Mouse (Mus musculus) CH12.LX (cell line): ENCODE measurements around the gene Stxbp2. TPM values are rescaled to one million over a fixed set of nuclear protein-coding genes. Genes with fewer than 3 reads are reported as not detected.

ENCODE experiments used
- DNase-seq: peaks from one replicate; pipeline ENCODE4 v3.0.0-alpha.2; 2013; ENCODE audit errors: extremely low read depth
- H3K27ac ChIP-seq: 2 replicates; pipeline ENCODE4 v1.5.1; 2012; ENCODE audit warnings: low read depth, mild to moderate bottlenecking, control low read depth, moderate library complexity; ENCODE audit not compliant: insufficient read depth
- H3K27me3 ChIP-seq: replicated peaks from 2 replicates; pipeline ENCODE3; 2012; ENCODE audit warnings: inconsistent platforms
- H3K36me3 ChIP-seq, 2 experiments: replicated peaks in 1 of 2; 2 replicates each; pipeline versions ENCODE3 to v1.6.1; 2012; ENCODE audit warnings: inconsistent platforms in 1 of 2, low read length in 1 of 2, mild to moderate bottlenecking in 1 of 2, mixed read lengths in 1 of 2, moderate library complexity in 1 of 2; ENCODE audit not compliant: control insufficient read depth in 1 of 2, insufficient read depth in 1 of 2
- H3K4me1 ChIP-seq, 2 experiments: 2 replicates each; pipeline ENCODE4 v1.6.1; 2012; ENCODE audit warnings: inconsistent platforms in 1 of 2, moderate library complexity in 1 of 2; ENCODE audit not compliant: insufficient read depth in 2 of 2, control insufficient read depth in 1 of 2
- H3K4me2 ChIP-seq: 2 replicates; pipeline ENCODE4 v1.6.1; 2012; ENCODE audit warnings: low read depth, mild to moderate bottlenecking, control low read depth; ENCODE audit not compliant: poor library complexity, insufficient read depth, severe bottlenecking
- H3K4me3 ChIP-seq, 3 experiments: fragments of 150-350 bp in 1 of 3; sonication (generic) in 1 of 3; replicated peaks in 1 of 3; 2 replicates each; pipeline versions ENCODE3 to v1.5.1; 2011 to 2012; ENCODE audit warnings: low read depth in 2 of 3, low read length in 2 of 3, mild to moderate bottlenecking in 2 of 3, moderate library complexity in 2 of 3, control low read depth in 1 of 3, improper control_type of control experiment in 1 of 3, inconsistent platforms in 1 of 3, mixed read lengths in 1 of 3; ENCODE audit not compliant: poor library complexity in 1 of 3
- H3K79me2 ChIP-seq: replicated peaks from 2 replicates; pipeline ENCODE4 v1.6.1; 2012; ENCODE audit warnings: mild to moderate bottlenecking, moderate library complexity; ENCODE audit not compliant: control insufficient read depth, poor library complexity, insufficient read depth, severe bottlenecking; ENCODE audit errors: extremely low read depth
- H3K9ac ChIP-seq: 2 replicates; pipeline ENCODE4 v1.6.1; 2012; ENCODE audit warnings: low read depth, mild to moderate bottlenecking, control low read depth, moderate library complexity; ENCODE audit not compliant: insufficient read depth
- H3K9me3 ChIP-seq: replicated peaks from 2 replicates; pipeline ENCODE3; 2012; ENCODE audit warnings: low read length, inconsistent platforms, mixed read lengths
- CHD2 ChIP-seq: IDR thresholded peaks from 2 replicates; pipeline ENCODE4 v1.6.1; 2011; ENCODE audit warnings: low read length, improper control_type of control experiment
- ETS1 ChIP-seq: conservative IDR thresholded peaks from 2 replicates; pipeline ENCODE4 v1.6.1; 2012; ENCODE audit warnings: low read depth, mild to moderate bottlenecking, inconsistent platforms, low read length, improper control_type of control experiment, moderate library complexity
- JUN ChIP-seq: IDR thresholded peaks from 2 replicates; pipeline ENCODE4 v1.6.1; 2011; ENCODE audit warnings: low read depth, mild to moderate bottlenecking, low read length, improper control_type of control experiment, moderate library complexity; ENCODE audit not compliant: insufficient read depth
- JUND ChIP-seq: conservative IDR thresholded peaks from 2 replicates; pipeline ENCODE4 v1.6.1; 2011; ENCODE audit warnings: low read depth, low read length, improper control_type of control experiment
- KAT2A ChIP-seq: IDR thresholded peaks from 2 replicates; pipeline ENCODE4 v1.6.1; 2012; ENCODE audit warnings: low read length, improper control_type of control experiment, inconsistent platforms; ENCODE audit not compliant: insufficient replicate concordance
- MAFK ChIP-seq: IDR thresholded peaks from 2 replicates; pipeline ENCODE4 v1.6.1; 2011; ENCODE audit warnings: low read length, improper control_type of control experiment; ENCODE audit not compliant: insufficient replicate concordance
- MAZ ChIP-seq: IDR thresholded peaks from 2 replicates; pipeline ENCODE4 v1.6.1; 2012; ENCODE audit warnings: low read depth, mild to moderate bottlenecking, inconsistent platforms, low read length, improper control_type of control experiment, moderate library complexity
- MXI1 ChIP-seq: IDR thresholded peaks from 2 replicates; pipeline ENCODE4 v1.6.1; 2011; ENCODE audit warnings: mild to moderate bottlenecking, low read depth, low read length, improper control_type of control experiment
- MYC ChIP-seq: IDR thresholded peaks from 2 replicates; pipeline ENCODE4 v1.6.1; 2011; ENCODE audit warnings: low read depth, mild to moderate bottlenecking, improper control_type of control experiment, low read length
- NELFE ChIP-seq: IDR thresholded peaks from 2 replicates; pipeline ENCODE4 v1.6.1; 2011; ENCODE audit warnings: low read depth, low read length, improper control_type of control experiment
- NRF1 ChIP-seq: IDR thresholded peaks from 2 replicates; pipeline ENCODE4 v1.6.1; 2014; ENCODE audit warnings: low read depth, mild to moderate bottlenecking, inconsistent platforms, low read length, improper control_type of control experiment, moderate library complexity
- PAX5 ChIP-seq: IDR thresholded peaks from 2 replicates; pipeline ENCODE4 v1.6.1; 2012; ENCODE audit warnings: low read length, inconsistent platforms, mixed read lengths
- POLR2AphosphoS2 ChIP-seq: IDR thresholded peaks from 2 replicates; pipeline ENCODE4 v1.6.1; 2011; ENCODE audit warnings: low read depth, low read length, improper control_type of control experiment
- RAD21 ChIP-seq: IDR thresholded peaks from 2 replicates; pipeline ENCODE4 v1.6.1; 2011; ENCODE audit warnings: low read depth, mild to moderate bottlenecking, low read length, improper control_type of control experiment, moderate library complexity
- RCOR1 ChIP-seq: conservative IDR thresholded peaks from 2 replicates; pipeline ENCODE4 v1.6.1; 2012; ENCODE audit warnings: low read depth, mild to moderate bottlenecking, inconsistent platforms, low read length, improper control_type of control experiment
- SIN3A ChIP-seq: IDR thresholded peaks from 2 replicates; pipeline ENCODE4 v1.6.1; 2012; ENCODE audit warnings: low read length, improper control_type of control experiment, inconsistent platforms
- SMC3 ChIP-seq: IDR thresholded peaks from 2 replicates; pipeline ENCODE4 v1.6.1; 2011; ENCODE audit warnings: low read depth, low read length, improper control_type of control experiment
- TBP ChIP-seq: conservative IDR thresholded peaks from 2 replicates; pipeline ENCODE4 v1.6.1; 2011; ENCODE audit warnings: low read depth, low read length, improper control_type of control experiment
- UBTF ChIP-seq: IDR thresholded peaks from 2 replicates; pipeline ENCODE4 v1.6.1; 2012; ENCODE audit warnings: low read depth, mild to moderate bottlenecking, inconsistent platforms, low read length, improper control_type of control experiment, moderate library complexity
- USF2 ChIP-seq: conservative IDR thresholded peaks from 2 replicates; pipeline ENCODE4 v1.6.1; 2011; ENCODE audit warnings: low read depth, low read length, improper control_type of control experiment
- ZKSCAN1 ChIP-seq: IDR thresholded peaks from 2 replicates; pipeline ENCODE4 v1.6.1; 2012; ENCODE audit warnings: low read depth, inconsistent platforms, low read length, improper control_type of control experiment, borderline replicate concordance
- dilution Hi-C: fragments of 300-500 bp; cut with MboI; formaldehyde crosslinking; loops from 2 replicates; pipeline ENCODE4 v1.14.3; 2020; ENCODE audit warnings: low sequenced_read_pairs; ENCODE audit not compliant: extremely low pct_unique_long_range_greater_than_20kb, extremely low pct_ligation_motif_present
- in situ Hi-C: fragments of 300-500 bp; cut with MboI; formaldehyde crosslinking; loops from 3 replicates; pipeline ENCODE4 v1.14.3; 2019; ENCODE audit warnings: low sequenced_read_pairs, low pct_ligation_motif_present, low pct_unique_long_range_greater_than_20kb, mixed read lengths
- polyA plus RNA-seq: library from polyadenylated mRNA; unstranded; fragments of >175 nt; gene quantifications from 2 replicates; pipeline ENCODE4 v1.2.1, GENCODE M21; 2012; ENCODE audit warnings: low read depth; ENCODE audit not compliant: insufficient read length
- total RNA-seq, 2 experiments: library from RNA; depleted of rRNA; stranded (reverse); fragments of 300-350 nt in 1 of 2; fragments of >200 nt in 1 of 2; gene quantifications; 2 replicates each; pipeline ENCODE4 v1.2.3; 2012 to 2014

Stxbp2 gene
- total and polyA plus RNA-seq, 3 experiments = 60.9 to 136 (median 123) TPM

GRCm38 (mm10) chr8:3664405-3664804 is 33.6 kb downstream of the Stxbp2 start:
- peaks cover 15 to 42% of the 10 kb centered on the region in 2 experiments; a peak in 3 of 4 replicates for H3K4me1 ChIP-seq
- no peaks in the 10 kb centered on the region for H3K36me3 ChIP-seq
- dilution Hi-C loops (no loop called here), in situ Hi-C loops (no loop called here)
- H3K9me3 ChIP-seq = no peaks in the 10 kb centered on the region
- H3K4me3 ChIP-seq = no peak overlapping the region
- no peaks in the 10 kb centered on the region for H3K79me2 ChIP-seq
- H3K27ac ChIP-seq = no peak overlapping the region
- peak overlapping the region; percentile 40; the same call in 1 of the 2 replicates for H3K9ac ChIP-seq
- DNase-seq = peak; percentile 58
- H3K4me2 ChIP-seq = peak overlapping the region; percentile 45
- no peaks in the 10 kb centered on the region for H3K27me3 ChIP-seq
- TF ChIP-seq CHD2 (0 out of 2 replicates have a peak, but pooled peaks have one; percentile 23), PAX5 (no peak)

GRCm38 (mm10) chr8:3665507-3665906 is 34.8 kb downstream of the Stxbp2 start, which contains the start of gene Mcemp1:
Gene Mcemp1 (plus strand): TSS chr8:3665754.
- no peak for DNase-seq
- TF ChIP-seq SMC3 = no peak
- no peak for TF ChIP-seq NRF1
- no peak for TF ChIP-seq POLR2AphosphoS2
- TF ChIP-seq KAT2A = no peak
- no peak for TF ChIP-seq USF2
- no peak for TF ChIP-seq NELFE
- no peak for TF ChIP-seq MAZ
- no peak for TF ChIP-seq CHD2
- Histone ChIP-seq H3K4me1 (peaks cover 15 to 35% of the 10 kb centered on the region in 2 experiments; a peak in 3 of 4 replicates), H3K9ac (peak within 1 kb of the TSS; percentile 40), H3K36me3 (no peaks in the 10 kb centered on the region), H3K9me3 (no peaks in the 10 kb centered on the region), H3K27me3 (no peaks in the 10 kb centered on the region), H3K79me2 (no peaks in the 10 kb centered on the region), H3K27ac (no peak within 1 kb of the TSS), H3K4me2 (peak within 1 kb of the TSS; percentile 45), H3K4me3 (no peak within 1 kb of the TSS)
- in situ Hi-C loops = no loop called here
- dilution Hi-C loops = no loop called here

DNA sequence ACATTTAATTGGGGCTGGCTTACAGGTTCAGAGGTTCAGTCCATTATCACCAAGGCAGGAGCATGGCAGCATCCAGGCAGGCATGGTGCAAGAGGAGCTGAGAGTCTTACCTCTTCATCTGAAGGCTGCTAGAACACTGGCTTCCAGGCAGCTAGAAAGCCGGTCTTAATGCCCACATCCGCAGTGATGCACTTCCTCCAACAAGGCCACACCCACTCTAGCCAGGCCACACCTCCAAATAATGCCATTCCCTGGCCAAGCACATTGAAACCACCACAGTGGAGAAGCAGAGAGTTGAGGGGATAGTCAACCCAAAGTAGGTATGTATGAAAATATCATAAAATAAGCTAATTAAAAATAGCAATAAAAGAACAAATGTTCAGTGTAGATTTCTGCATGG is 39.6 kb downstream of the Stxbp2 start:
- dilution Hi-C loops (no loop called here), in situ Hi-C loops (loop anchor here (5.0 to 10.0 kb wide), 4 partner anchors 43 to 316 kb away; partner anchors contain the start of genes A430078G23Rik, Pcp2 and Pex11g)
- Histone ChIP-seq H3K27me3 (peaks cover 24% of the 10 kb centered on the region), H3K4me2 (no peak overlapping the region), H3K4me3 (no peak overlapping the region), H3K27ac (no peak overlapping the region), H3K79me2 (no peaks in the 10 kb centered on the region), H3K4me1 (peaks cover 7 to 18% of the 10 kb centered on the region in 2 experiments; a peak in 3 of 4 replicates), H3K9ac (no peak overlapping the region), H3K9me3 (no peaks in the 10 kb centered on the region), H3K36me3 (no peaks in the 10 kb centered on the region)
- no peak for DNase-seq
- no peak for TF ChIP-seq JUND
- no peak for TF ChIP-seq MAFK
- no peak for TF ChIP-seq MAZ
- no peak for TF ChIP-seq SMC3
- TF ChIP-seq NRF1 = no peak
- no peak for TF ChIP-seq RAD21
- no peak for TF ChIP-seq PAX5
- no peak for TF ChIP-seq ZKSCAN1
- TF ChIP-seq ETS1 = no peak
- TF ChIP-seq RCOR1 = no peak
- TF ChIP-seq SIN3A = no peak
- no peak for TF ChIP-seq TBP
- TF ChIP-seq MXI1 = no peak
- no peak for TF ChIP-seq MYC
- no peak for TF ChIP-seq UBTF
- TF ChIP-seq JUN = no peak
